Mouse (Mus musculus): ENCODE results near the gene Ptprm.

The Ptprm gene

GRCm38 (mm10) chr17:66757025-66757511 is 597.2 kb downstream of the Ptprm start:
- DNase-seq = no peak

GRCm38 (mm10) chr17:66756500-66756899 is 597.8 kb downstream of the Ptprm start:
- DNase-seq = no peak

GRCm38 (mm10) chr17:66755191-66755654 is 599.0 kb downstream of the Ptprm start:
- no peak for DNase-seq

- no peak for DNase-seq
Measured at GRCm38 (mm10) chr17:66754208-66754865, 599.9 kb downstream of the Ptprm start.

GRCm38 (mm10) chr17:66751746-66752145 is 602.5 kb downstream of the Ptprm start:
- DNase-seq = no peak

- no peak for DNase-seq
Measured at GRCm38 (mm10) chr17:66750481-66751206, 603.6 kb downstream of the Ptprm start.

- DNase-seq = no peak
Measured at GRCm38 (mm10) chr17:66749976-66750375, 604.3 kb downstream of the Ptprm start.

GRCm38 (mm10) chr17:66746506-66746905 is 607.8 kb downstream of the Ptprm start:
- no peak for DNase-seq

- no peak for DNase-seq
Measured at GRCm38 (mm10) chr17:66743321-66743720, 610.9 kb downstream of the Ptprm start.

GRCm38 (mm10) chr17:66738779-66739345 is 615.4 kb downstream of the Ptprm start:
- no peak for DNase-seq

GRCm38 (mm10) chr17:66738331-66738730 is 615.9 kb downstream of the Ptprm start:
- no peak for DNase-seq

- no peak for DNase-seq
Measured at GRCm38 (mm10) chr17:66736450-66736849, 617.8 kb downstream of the Ptprm start.

- no peak for DNase-seq
Measured at GRCm38 (mm10) chr17:66733541-66733940, 620.7 kb downstream of the Ptprm start.

GRCm38 (mm10) chr17:66729979-66730378 is 624.3 kb downstream of the Ptprm start:
- no peak for DNase-seq

GRCm38 (mm10) chr17:66720992-66721351 is 633.3 kb downstream of the Ptprm start:
- no peak for DNase-seq

GRCm38 (mm10) chr17:66720200-66720991 is 633.9 kb downstream of the Ptprm start:
- no peak for DNase-seq

GRCm38 (mm10) chr17:66712456-66713205 is 641.6 kb downstream of the Ptprm start:
- DNase-seq = no peak

- no peak for DNase-seq
Measured at GRCm38 (mm10) chr17:66711221-66712016, 642.8 kb downstream of the Ptprm start.

- DNase-seq = no peak
Measured at GRCm38 (mm10) chr17:66710568-66710967, 643.7 kb downstream of the Ptprm start.

GRCm38 (mm10) chr17:66708748-66709147 is 645.5 kb downstream of the Ptprm start:
- no peak for DNase-seq

- no peak for DNase-seq
Measured at GRCm38 (mm10) chr17:66707684-66708083, 646.6 kb downstream of the Ptprm start.

Measured in thymus, postnatal 4 days (tissue).